Mouse (Mus musculus) hindbrain, postnatal 0 days (tissue): ENCODE data around the gene Rora. TPM values are rescaled to one million over a fixed set of nuclear protein-coding genes. Genes with fewer than 3 reads are reported as not detected.

Source experiments
- ATAC-seq: fragments of 200-750 bp; cut with Nextera tagmentation; 2 replicates; pipeline ENCODE4 v1.8.0; 2017; ENCODE audit warnings: mild to moderate bottlenecking, moderate TSS enrichment, moderate library complexity
- DNase-seq: peaks from one replicate; pipeline ENCODE4 v3.0.0-alpha.2; 2015; ENCODE audit warnings: low spot score
- H3K27ac ChIP-seq: fragments of 300-500 bp; sonication (generic); 2 replicates; pipeline ENCODE4 v1.5.1; 2014; ENCODE audit warnings: mild to moderate bottlenecking
- H3K27me3 ChIP-seq: fragments of 300-500 bp; sonication (generic); 2 replicates; pipeline ENCODE4 v1.6.1; 2014; ENCODE audit warnings: low read length, mixed read lengths; ENCODE audit not compliant: insufficient read depth
- H3K36me3 ChIP-seq: fragments of 300-500 bp; sonication (generic); 2 replicates; pipeline ENCODE4 v1.6.1; 2014; ENCODE audit warnings: low read length, mixed read lengths; ENCODE audit not compliant: insufficient read depth
- H3K4me1 ChIP-seq: fragments of 300-500 bp; sonication (generic); 2 replicates; pipeline ENCODE4 v1.6.1; 2014; ENCODE audit warnings: antibody characterized with exemption, low read length, mixed read lengths; ENCODE audit not compliant: insufficient read depth
- H3K4me2 ChIP-seq: fragments of 300-500 bp; sonication (generic); 2 replicates; pipeline ENCODE4 v1.6.1; 2014; ENCODE audit warnings: low read depth, mild to moderate bottlenecking, low read length, moderate library complexity, mixed read lengths
- H3K4me3 ChIP-seq: fragments of 300-500 bp; sonication (generic); 2 replicates; pipeline ENCODE4 v1.5.1; 2014; ENCODE audit warnings: low read length
- H3K9ac ChIP-seq: fragments of 300-500 bp; sonication (generic); replicated peaks from 2 replicates; pipeline ENCODE4 v1.6.1; 2014; ENCODE audit warnings: mild to moderate bottlenecking, low read length, moderate library complexity, mixed read lengths
- H3K9me3 ChIP-seq: fragments of 300-500 bp; sonication (generic); 2 replicates; pipeline ENCODE4 v1.6.1; 2016; ENCODE audit warnings: low read length, mixed read lengths
- CTCF ChIP-seq: IDR thresholded peaks from 2 replicates; pipeline ENCODE4 v1.5.1; 2016; ENCODE audit warnings: antibody characterized with exemption, control low read depth, low read depth
- WGBS: fragments of 180-500 bp; shearing (Covaris S2); extraction: QIAGEN DNeasy Blood & Tissue Kit; methylation state at CpG from one replicate; pipeline ENCODE4 v1.1.7; 2014; 5-methylcytosine and 5-hydroxymethylcytosine counted together
- polyA plus RNA-seq: library from polyadenylated mRNA; unstranded; fragments of >200 nt; fragmentation: Nextera tagmentation; extraction: Ambion mirVana; gene quantifications from 2 replicates; pipeline ENCODE4 v1.2.1, GENCODE M21; 2015
- total RNA-seq: library from RNA; depleted of rRNA; stranded (reverse); fragments of >200 nt; gene quantifications from 2 replicates; pipeline ENCODE4 v1.2.3, GENCODE M21; 2014

The Rora gene
- total and polyA plus RNA-seq, 2 experiments from 2014 or later, result 27.5 to 59.4 TPM

- WGBS, result 64% methylated on average over 7 of the region's 7 CpGs
- no peak for ATAC-seq
- no peaks in the 10 kb centered on the region for H3K27me3 ChIP-seq
- no peak for TF ChIP-seq CTCF
- H3K4me2 ChIP-seq, result no peak overlapping the region
- H3K4me1 ChIP-seq, result no peaks in the 10 kb centered on the region
- DNase-seq, result no peak
- no peaks in the 10 kb centered on the region for H3K9me3 ChIP-seq
- H3K27ac ChIP-seq, result no peak overlapping the region
- no peaks in the 10 kb centered on the region for H3K36me3 ChIP-seq
- H3K4me3 ChIP-seq, result no peak overlapping the region
- no peak overlapping the region for H3K9ac ChIP-seq
These were observed 181.6 kb downstream of the Rora start for GRCm38 (mm10) chr9:68835037-68835649.

GRCm38 (mm10) chr9:68842134-68842892 lies 188.7 kb downstream of the Rora start:
- ATAC-seq (peak; percentile 70), DNase-seq (peak; percentile 58)
- WGBS, result 35% methylated on average over 16 of the region's 16 CpGs

GRCm38 (mm10) chr9:68845556-68845955 lies 192.0 kb downstream of the Rora start:
- TF ChIP-seq CTCF, result no peak
- DNase-seq (peak; percentile 68), ATAC-seq (0 out of 2 replicates have a peak, but pooled peaks have one; percentile 37)
- Histone ChIP-seq H3K4me1 (peaks cover 7% of the 10 kb centered on the region; the same call in 1 of the 2 replicates), H3K9me3 (no peaks in the 10 kb centered on the region), H3K36me3 (no peaks in the 10 kb centered on the region), H3K27me3 (no peaks in the 10 kb centered on the region), H3K4me3 (no peak overlapping the region), H3K4me2 (no peak overlapping the region), H3K9ac (no peak overlapping the region), H3K27ac (no peak overlapping the region)
- WGBS, result 34% methylated on average over 2 of the region's 2 CpGs

More at GRCm38 (mm10) chr9:68842134-68842892, 188.7 kb downstream of the Rora start:
- no peaks in the 10 kb centered on the region for H3K27me3 ChIP-seq
- TF ChIP-seq CTCF, result no peak
- H3K4me1 ChIP-seq, result peaks cover 7% of the 10 kb centered on the region; the same call in 1 of the 2 replicates
- no peak overlapping the region for H3K9ac ChIP-seq
- H3K4me3 ChIP-seq, result no peak overlapping the region
- peak overlapping the region; percentile 51; the same call in 1 of the 2 replicates for H3K27ac ChIP-seq
- no peaks in the 10 kb centered on the region for H3K36me3 ChIP-seq
- H3K4me2 ChIP-seq, result peak overlapping the region; percentile 42
- H3K9me3 ChIP-seq, result no peaks in the 10 kb centered on the region

DNA sequence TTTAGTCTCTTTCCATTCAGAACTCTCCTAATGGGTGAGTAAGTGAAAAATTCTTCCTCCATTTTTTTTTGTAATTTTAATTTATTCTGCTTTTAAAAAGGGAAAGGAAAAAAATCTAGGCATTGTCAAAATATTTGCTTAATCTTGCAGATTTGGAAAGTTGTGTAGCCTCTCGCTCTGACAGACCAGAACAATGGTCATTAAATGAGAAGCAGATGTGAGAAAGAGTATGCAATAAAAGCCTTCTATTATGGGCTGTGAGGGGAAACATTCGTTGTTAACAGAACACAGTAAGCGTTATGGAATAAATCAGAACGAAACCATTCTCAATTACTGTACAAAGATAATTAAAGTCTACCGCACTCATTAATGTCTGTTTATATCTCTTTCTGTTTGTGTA lies 196.7 kb downstream of the Rora start:
- no peak overlapping the region for H3K9ac ChIP-seq
- no peak overlapping the region for H3K4me3 ChIP-seq
- no peak for TF ChIP-seq CTCF
- H3K9me3 ChIP-seq, result no peaks in the 10 kb centered on the region
- DNase-seq (no peak), ATAC-seq (no peak)
- no peak overlapping the region for H3K4me2 ChIP-seq
- no peaks in the 10 kb centered on the region for H3K27me3 ChIP-seq
- WGBS, result 64% methylated on average over 5 of the region's 5 CpGs
- H3K36me3 ChIP-seq, result no peaks in the 10 kb centered on the region
- peaks cover 3% of the 10 kb centered on the region; the same call in 1 of the 2 replicates for H3K4me1 ChIP-seq
- H3K27ac ChIP-seq, result no peak overlapping the region

DNA sequence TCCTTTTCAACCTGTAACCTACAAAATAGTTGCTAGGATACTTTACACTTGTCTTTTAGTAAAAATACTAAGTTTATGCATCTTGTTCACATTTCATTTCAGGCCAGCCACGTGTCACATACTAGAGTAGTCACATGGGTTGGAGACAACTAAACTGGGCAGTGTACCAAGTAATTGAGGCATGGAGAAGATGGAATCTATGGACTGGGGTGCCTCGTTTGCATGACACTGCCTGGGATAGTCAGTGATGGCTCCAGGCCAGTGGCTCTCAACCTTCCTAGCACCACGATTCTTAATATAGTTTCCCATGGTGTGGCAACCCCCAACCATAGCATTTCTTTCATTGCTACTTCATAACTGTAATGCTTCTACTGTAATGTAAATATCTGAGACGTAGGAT lies 198.6 kb downstream of the Rora start:
- ATAC-seq (no peak), DNase-seq (peak; percentile 26)
- no peak for TF ChIP-seq CTCF
- no peaks in the 10 kb centered on the region for H3K27me3 ChIP-seq
- H3K9ac ChIP-seq, result no peak overlapping the region
- H3K4me2 ChIP-seq, result no peak overlapping the region
- 40% methylated on average over 4 of the region's 4 CpGs for WGBS
- H3K36me3 ChIP-seq, result no peaks in the 10 kb centered on the region
- H3K4me3 ChIP-seq, result no peak overlapping the region
- peaks cover under 1% of the 10 kb centered on the region; the same call in 1 of the 2 replicates for H3K4me1 ChIP-seq
- H3K27ac ChIP-seq, result no peak overlapping the region
- H3K9me3 ChIP-seq, result no peaks in the 10 kb centered on the region

GRCm38 (mm10) chr9:68852934-68853333 lies 199.3 kb downstream of the Rora start:
- H3K4me3 ChIP-seq, result no peak overlapping the region
- H3K27ac ChIP-seq, result no peak overlapping the region
- H3K36me3 ChIP-seq, result no peaks in the 10 kb centered on the region
- no peak overlapping the region for H3K4me2 ChIP-seq
- no peak overlapping the region for H3K9ac ChIP-seq
- no peaks in the 10 kb centered on the region for H3K9me3 ChIP-seq
- ATAC-seq (no peak), DNase-seq (no peak)
- H3K4me1 ChIP-seq, result no peaks in the 10 kb centered on the region
- TF ChIP-seq CTCF, result no peak
- H3K27me3 ChIP-seq, result no peaks in the 10 kb centered on the region
- 79% methylated on average over 2 of the region's 2 CpGs for WGBS

GRCm38 (mm10) chr9:68859500-68859899 lies 205.9 kb downstream of the Rora start:
- H3K27ac ChIP-seq, result no peak overlapping the region
- H3K4me1 ChIP-seq, result no peaks in the 10 kb centered on the region
- 87% methylated on average over 2 of the region's 2 CpGs for WGBS
- TF ChIP-seq CTCF, result no peak
- no peaks in the 10 kb centered on the region for H3K9me3 ChIP-seq
- no peak for DNase-seq
- H3K36me3 ChIP-seq, result no peaks in the 10 kb centered on the region
- ATAC-seq, result no peak
- H3K27me3 ChIP-seq, result no peaks in the 10 kb centered on the region
- no peak overlapping the region for H3K9ac ChIP-seq
- no peak overlapping the region for H3K4me3 ChIP-seq
- no peak overlapping the region for H3K4me2 ChIP-seq
